Mouse (Mus musculus) liver, adult 2 months (tissue): ENCODE data around the gene Prss8.

Experiments used
- CTCF ChIP-seq: fragments of 200-500 bp; IDR thresholded peaks from 2 replicates; pipeline ENCODE4 v1.5.1; 2011; ENCODE audit warnings: low read depth, low read length, control low read depth
- POLR2A ChIP-seq: fragments of 200-500 bp; IDR thresholded peaks from 2 replicates; pipeline ENCODE4 v1.6.1; 2011; ENCODE audit warnings: low read length, control low read depth; ENCODE audit not compliant: insufficient read depth; ENCODE audit errors: extremely low read depth

GRCm38 (mm10) chr7:127925252-127925651 is 4.7 kb downstream of the Prss8 start:
- no peak for TF ChIP-seq POLR2A
- TF ChIP-seq CTCF = no peak
